Mouse (Mus musculus) hindbrain, embryonic 13.5 days (tissue): ENCODE data around the gene Tjp1. TPM values are rescaled to one million over a fixed set of nuclear protein-coding genes. Genes with fewer than 3 reads are reported as not detected.

Experiments
- ATAC-seq: fragments of 200-750 bp; cut with Nextera tagmentation; 2 replicates; pipeline ENCODE4 v1.8.0; 2017; ENCODE audit warnings: moderate TSS enrichment; ENCODE audit not compliant: low FRiP score
- H3K27ac ChIP-seq: fragments of 300-500 bp; sonication (generic); 2 replicates; pipeline ENCODE4 v1.5.1; 2015; ENCODE audit warnings: inconsistent platforms, mild to moderate bottlenecking, moderate library complexity
- H3K27me3 ChIP-seq: fragments of 300-500 bp; sonication (generic); 2 replicates; pipeline ENCODE4 v1.6.1; 2015; ENCODE audit warnings: mild to moderate bottlenecking, inconsistent platforms
- H3K36me3 ChIP-seq: fragments of 300-500 bp; sonication (generic); 2 replicates; pipeline ENCODE4 v1.6.1; 2015; ENCODE audit warnings: mild to moderate bottlenecking, inconsistent platforms
- H3K4me1 ChIP-seq: fragments of 300-500 bp; sonication (generic); replicated peaks from 2 replicates; pipeline ENCODE4 v1.6.1; 2015; ENCODE audit warnings: inconsistent platforms
- H3K4me2 ChIP-seq: fragments of 300-500 bp; sonication (generic); 2 replicates; pipeline ENCODE4 v1.6.1; 2015; ENCODE audit warnings: inconsistent platforms, mild to moderate bottlenecking, moderate library complexity
- H3K4me3 ChIP-seq: fragments of 300-500 bp; sonication (generic); 2 replicates; pipeline ENCODE4 v1.5.1; 2015; ENCODE audit warnings: mild to moderate bottlenecking, inconsistent platforms
- H3K9ac ChIP-seq: fragments of 300-500 bp; sonication (generic); 2 replicates; pipeline ENCODE4 v1.6.1; 2015; ENCODE audit warnings: mild to moderate bottlenecking, inconsistent platforms
- H3K9me3 ChIP-seq: fragments of 300-500 bp; sonication (generic); 2 replicates; pipeline ENCODE4 v1.6.1; 2016; ENCODE audit warnings: inconsistent platforms
- WGBS: fragments of 180-500 bp; shearing (Covaris S2); methylation state at CpG from one replicate; pipeline ENCODE4 v1.1.7; 2015; 5-methylcytosine and 5-hydroxymethylcytosine counted together
- polyA plus RNA-seq: library from polyadenylated mRNA; unstranded; fragments of >200 nt; fragmentation: Nextera tagmentation; extraction: Ambion mirVana; gene quantifications from 2 replicates; pipeline ENCODE4 v1.2.1, GENCODE M21; 2015

The Tjp1 gene
- polyA plus RNA-seq, 1 experiment from 2014 or later: 29.4 TPM

DNA sequence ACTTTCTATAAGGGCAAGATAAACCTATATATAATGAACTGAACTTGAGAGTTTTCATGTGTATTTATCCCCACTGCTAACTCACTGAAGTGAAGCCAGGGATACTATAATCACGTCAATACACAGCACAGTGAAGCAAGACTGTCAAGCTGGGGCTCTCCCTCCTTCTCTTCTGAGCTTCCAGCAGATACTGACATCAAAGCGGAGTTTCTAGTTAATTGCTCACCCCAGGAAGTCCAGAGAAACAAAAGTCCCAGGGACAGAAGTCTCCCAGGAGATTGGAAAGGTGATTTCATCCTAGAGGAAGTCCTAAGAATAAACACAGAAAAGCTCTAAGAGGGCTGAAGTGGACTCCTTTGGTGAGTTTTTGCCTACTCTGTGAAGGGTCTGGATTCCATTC lies 132.9 kb downstream of the Tjp1 start:
- no peaks in the 10 kb centered on the region for H3K9me3 ChIP-seq
- H3K27me3 ChIP-seq: no peaks in the 10 kb centered on the region
- ATAC-seq: no peak
- H3K27ac ChIP-seq: no peak overlapping the region
- H3K4me1 ChIP-seq: peaks cover 21% of the 10 kb centered on the region
- no peaks in the 10 kb centered on the region for H3K36me3 ChIP-seq
- no peak overlapping the region for H3K4me2 ChIP-seq
- H3K4me3 ChIP-seq: no peak overlapping the region
- H3K9ac ChIP-seq: no peak overlapping the region
- WGBS: 21% methylated on average over 2 of the region's 2 CpGs

DNA sequence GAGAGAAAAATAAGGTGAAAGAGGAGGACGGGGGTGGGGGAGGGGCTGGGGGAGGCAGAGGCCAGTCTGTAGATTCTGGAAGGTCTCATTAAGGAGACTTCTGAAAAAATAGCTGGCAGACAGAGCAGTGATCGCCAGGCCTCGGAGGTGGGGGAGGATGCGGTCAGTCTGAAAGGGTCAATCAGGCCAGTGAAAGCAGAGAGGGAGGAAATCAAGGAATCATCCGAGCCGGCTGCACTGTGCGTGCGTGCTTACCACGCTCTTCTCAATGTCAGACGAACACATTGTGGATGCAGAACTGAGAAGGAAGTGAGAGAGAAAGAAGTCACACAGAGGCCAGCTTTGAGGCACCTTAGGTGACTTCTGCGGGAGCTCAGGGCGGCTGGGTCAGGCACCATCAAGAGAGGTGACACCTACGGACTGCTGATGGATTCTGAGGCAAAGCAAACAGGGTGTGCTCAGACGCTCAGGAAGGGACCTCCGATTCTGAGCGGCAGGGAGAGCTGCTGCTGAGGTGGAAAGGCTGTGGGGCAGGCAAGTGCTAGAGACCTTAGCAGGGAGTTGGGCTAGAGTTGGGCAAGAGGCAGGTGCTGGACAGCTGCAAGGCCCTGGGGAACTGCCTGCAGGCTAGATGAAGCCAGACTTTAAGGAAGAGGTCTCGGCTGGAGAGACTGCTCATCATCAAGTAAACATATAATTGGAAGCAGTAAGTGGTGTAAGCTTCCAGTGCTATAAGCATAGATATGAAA lies 133.7 kb downstream of the Tjp1 start:
- no peak for ATAC-seq
- no peak overlapping the region for H3K27ac ChIP-seq
- 9% methylated on average over 17 of the region's 17 CpGs for WGBS
- H3K27me3 ChIP-seq: no peaks in the 10 kb centered on the region
- no peaks in the 10 kb centered on the region for H3K36me3 ChIP-seq
- 0 out of 2 replicates have a peak overlapping the region, but pooled peaks have one; percentile 0 for H3K4me3 ChIP-seq
- peak overlapping the region; percentile 43; the same call in 1 of the 2 replicates for H3K9ac ChIP-seq
- peaks cover 21% of the 10 kb centered on the region for H3K4me1 ChIP-seq
- H3K4me2 ChIP-seq: peak overlapping the region; percentile 36
- no peaks in the 10 kb centered on the region for H3K9me3 ChIP-seq

DNA sequence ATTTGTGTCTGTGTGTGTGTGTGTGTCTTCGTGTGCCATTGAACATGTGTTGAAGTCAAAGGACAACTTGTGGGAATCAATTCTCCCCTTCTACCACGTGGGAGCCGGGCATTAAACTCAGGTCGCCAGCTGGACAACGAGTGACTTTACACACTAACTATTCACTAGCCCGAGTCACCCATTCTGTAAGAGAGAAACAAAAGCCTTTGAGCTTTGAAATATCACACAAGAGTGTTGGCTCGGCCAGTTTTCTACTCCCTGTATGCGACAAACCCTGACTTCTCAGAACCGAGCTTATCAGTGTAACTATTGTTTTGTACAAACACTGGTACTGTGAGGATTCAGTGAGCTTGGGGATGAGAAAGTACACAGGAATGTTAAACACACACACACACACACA lies 134.6 kb downstream of the Tjp1 start:
- Histone ChIP-seq H3K4me2 (no peak overlapping the region), H3K27me3 (no peaks in the 10 kb centered on the region), H3K9ac (no peak overlapping the region), H3K4me1 (peaks cover 29% of the 10 kb centered on the region), H3K36me3 (no peaks in the 10 kb centered on the region), H3K4me3 (no peak overlapping the region), H3K9me3 (no peaks in the 10 kb centered on the region), H3K27ac (no peak overlapping the region)
- no peak for ATAC-seq
- WGBS: 52% methylated on average over 9 of the region's 9 CpGs

DNA sequence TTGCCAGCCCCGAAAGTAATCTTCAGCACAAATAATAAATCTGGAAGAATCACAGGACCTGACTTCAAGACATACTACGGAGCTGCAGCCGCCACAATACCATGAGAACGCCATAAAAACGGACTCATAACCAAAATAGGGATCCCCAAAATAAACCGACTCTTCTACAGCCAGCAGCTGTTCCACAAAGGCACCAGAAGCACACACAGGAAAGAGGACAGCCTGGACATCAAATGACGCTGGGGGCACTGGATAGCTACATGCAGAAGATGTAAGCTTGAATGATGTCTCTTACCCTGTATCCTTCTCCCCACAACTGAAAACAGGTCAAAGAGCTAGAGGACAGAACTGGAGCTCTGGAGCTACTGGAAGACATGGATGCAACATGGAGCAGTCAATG lies 138.0 kb downstream of the Tjp1 start:
- Histone ChIP-seq H3K36me3 (no peaks in the 10 kb centered on the region), H3K9me3 (no peaks in the 10 kb centered on the region), H3K4me2 (no peak overlapping the region), H3K4me1 (peaks cover 32% of the 10 kb centered on the region), H3K9ac (no peak overlapping the region), H3K4me3 (no peak overlapping the region), H3K27me3 (no peaks in the 10 kb centered on the region), H3K27ac (no peak overlapping the region)
- WGBS: 92% methylated on average over 7 of the region's 7 CpGs
- no peak for ATAC-seq

DNA sequence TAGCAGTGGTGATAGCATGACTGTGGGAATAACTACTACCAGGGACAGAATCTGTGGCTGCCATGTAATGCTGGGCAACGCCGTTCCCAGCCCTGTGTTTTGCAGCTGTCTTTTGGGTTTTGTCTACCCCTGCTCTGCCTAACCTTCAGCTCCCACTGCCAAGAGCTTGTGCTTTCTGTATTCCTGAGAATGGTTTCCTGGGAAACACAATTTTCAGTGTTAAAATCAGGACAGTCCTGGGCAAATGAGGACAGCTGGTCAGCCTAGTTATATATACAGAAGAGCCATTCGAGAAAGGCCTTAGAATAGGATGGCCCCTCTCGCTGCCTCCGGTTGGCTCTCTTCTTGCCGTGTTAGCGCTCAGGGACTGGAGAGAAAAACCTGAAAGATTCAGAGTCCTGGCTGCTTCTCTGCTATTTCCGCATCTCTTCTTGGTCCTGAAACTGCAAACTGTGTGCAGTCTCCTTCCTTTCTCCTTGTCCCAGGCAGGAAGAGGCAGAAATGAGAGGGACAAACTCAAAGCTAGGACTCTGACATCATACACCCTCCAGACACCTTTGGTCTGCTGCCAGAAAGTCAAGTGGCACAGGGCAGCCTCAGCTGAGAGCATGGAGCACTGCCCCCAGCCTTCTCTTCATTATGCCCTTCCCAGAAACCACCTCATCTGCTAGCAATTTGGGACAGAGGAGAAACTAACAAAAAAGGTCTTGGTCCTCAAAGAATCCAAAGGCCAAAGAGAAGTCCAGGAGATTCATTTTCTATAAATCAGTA lies 139.2 kb downstream of the Tjp1 start:
- Histone ChIP-seq H3K4me2 (no peak overlapping the region), H3K27me3 (no peaks in the 10 kb centered on the region), H3K4me3 (no peak overlapping the region), H3K9ac (no peak overlapping the region), H3K27ac (peak overlapping the region; percentile 55), H3K4me1 (peaks cover 22% of the 10 kb centered on the region), H3K9me3 (no peaks in the 10 kb centered on the region), H3K36me3 (no peaks in the 10 kb centered on the region)
- ATAC-seq: peak; percentile 63
- 67% methylated on average over 8 of the region's 8 CpGs for WGBS

DNA sequence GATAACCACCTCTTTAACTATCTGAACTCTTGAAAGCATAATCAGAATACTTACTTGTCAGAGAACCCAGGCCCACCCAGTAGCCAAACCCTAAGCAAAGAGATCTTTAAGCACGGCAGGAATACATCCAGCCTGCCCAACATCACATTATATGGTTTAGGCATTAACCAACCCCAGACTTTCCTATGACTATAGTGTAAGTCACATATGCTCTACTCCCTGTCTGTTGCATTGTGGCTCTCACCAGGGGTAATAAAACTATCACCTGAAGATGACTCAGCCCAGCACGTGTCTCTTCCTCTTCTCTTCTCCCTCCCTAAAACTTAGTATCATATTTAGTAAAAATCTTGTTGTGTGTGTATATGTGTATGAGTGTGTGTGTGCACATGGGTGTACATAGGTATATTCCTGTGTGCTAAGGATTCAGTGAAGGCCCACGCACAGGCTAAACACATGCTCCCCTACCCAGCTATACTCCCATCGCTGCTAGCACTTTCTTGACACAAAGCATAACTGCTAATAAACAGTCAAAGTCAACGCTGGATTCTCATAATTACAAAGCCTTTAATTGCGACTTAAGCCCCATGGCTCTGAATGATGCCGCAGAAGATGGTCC lies 139.9 kb downstream of the Tjp1 start:
- Histone ChIP-seq H3K9me3 (no peaks in the 10 kb centered on the region), H3K4me2 (no peak overlapping the region), H3K4me3 (no peak overlapping the region), H3K27ac (peak overlapping the region; percentile 55), H3K36me3 (no peaks in the 10 kb centered on the region), H3K4me1 (peaks cover 18% of the 10 kb centered on the region), H3K9ac (no peak overlapping the region), H3K27me3 (no peaks in the 10 kb centered on the region)
- ATAC-seq: peak; percentile 21; the same call in 1 of the 2 replicates
- 79% methylated on average over 7 of the region's 7 CpGs for WGBS

DNA sequence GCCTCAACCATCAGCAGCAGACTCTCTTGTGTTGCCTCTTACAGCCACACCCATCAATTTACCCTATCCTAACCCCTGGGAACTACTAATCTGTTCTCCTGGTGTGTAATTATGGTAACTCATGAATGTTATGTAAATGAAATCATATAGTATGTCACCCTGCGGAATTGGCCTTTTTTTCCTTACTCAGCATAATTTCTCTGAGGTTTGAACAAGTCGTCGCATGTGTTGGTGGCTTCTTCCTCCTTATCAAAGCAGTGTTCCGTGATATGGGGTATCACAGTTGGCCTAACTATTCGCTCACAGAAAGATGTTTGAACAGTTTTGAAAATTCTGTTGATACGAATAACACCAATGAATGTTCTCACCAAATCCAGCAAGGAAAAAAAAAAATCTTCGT lies 142.8 kb downstream of the Tjp1 start:
- no peak for ATAC-seq
- H3K27me3 ChIP-seq: no peaks in the 10 kb centered on the region
- H3K4me1 ChIP-seq: peaks cover 21% of the 10 kb centered on the region
- H3K9me3 ChIP-seq: no peaks in the 10 kb centered on the region
- no peak overlapping the region for H3K4me2 ChIP-seq
- H3K9ac ChIP-seq: no peak overlapping the region
- H3K27ac ChIP-seq: no peak overlapping the region
- no peaks in the 10 kb centered on the region for H3K36me3 ChIP-seq
- no peak overlapping the region for H3K4me3 ChIP-seq
- 92% methylated on average over 7 of the region's 7 CpGs for WGBS

DNA sequence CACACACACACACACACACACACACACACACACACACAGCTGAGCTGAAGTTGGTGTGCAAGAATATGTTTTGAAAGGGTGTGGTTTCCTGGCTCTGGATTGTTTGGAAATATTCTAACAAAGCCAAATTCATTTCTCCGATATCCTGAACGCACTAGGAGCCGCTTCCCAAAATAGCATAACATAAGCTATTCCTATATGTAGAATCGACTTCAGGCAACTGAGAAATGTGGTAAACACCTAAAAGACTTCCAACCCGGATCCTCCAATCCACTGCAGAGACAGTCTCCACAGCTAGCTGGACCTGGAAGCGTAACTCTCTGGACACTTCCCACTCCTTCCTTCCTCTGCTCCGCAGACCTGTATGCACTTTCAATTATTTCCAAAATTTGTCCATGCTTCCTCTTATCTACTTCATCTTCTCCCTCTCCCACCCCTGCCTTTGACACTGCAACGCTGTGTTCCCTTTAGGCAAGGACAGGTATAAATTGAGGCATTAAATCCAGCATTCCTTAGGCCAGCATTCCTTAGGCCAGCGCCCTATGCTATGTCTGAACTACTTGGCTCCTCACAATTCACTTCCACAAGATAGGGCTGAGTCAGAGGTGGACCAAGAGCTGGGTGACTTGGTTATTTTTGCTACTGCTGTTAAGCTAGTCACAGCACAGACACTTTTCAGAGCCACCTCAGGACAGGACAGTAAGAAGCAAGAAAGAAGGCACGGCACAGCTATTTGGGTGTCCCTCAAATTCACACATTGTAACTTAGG lies 144.9 kb downstream of the Tjp1 start:
- 85% methylated on average over 10 of the region's 10 CpGs for WGBS
- peaks cover 9% of the 10 kb centered on the region for H3K4me1 ChIP-seq
- no peak for ATAC-seq
- H3K27ac ChIP-seq: no peak overlapping the region
- H3K4me3 ChIP-seq: no peak overlapping the region
- no peak overlapping the region for H3K4me2 ChIP-seq
- H3K36me3 ChIP-seq: no peaks in the 10 kb centered on the region
- H3K27me3 ChIP-seq: 0 out of 2 replicates have a peak, but pooled peaks cover 4% of the 10 kb centered on the region
- no peak overlapping the region for H3K9ac ChIP-seq
- no peaks in the 10 kb centered on the region for H3K9me3 ChIP-seq

DNA sequence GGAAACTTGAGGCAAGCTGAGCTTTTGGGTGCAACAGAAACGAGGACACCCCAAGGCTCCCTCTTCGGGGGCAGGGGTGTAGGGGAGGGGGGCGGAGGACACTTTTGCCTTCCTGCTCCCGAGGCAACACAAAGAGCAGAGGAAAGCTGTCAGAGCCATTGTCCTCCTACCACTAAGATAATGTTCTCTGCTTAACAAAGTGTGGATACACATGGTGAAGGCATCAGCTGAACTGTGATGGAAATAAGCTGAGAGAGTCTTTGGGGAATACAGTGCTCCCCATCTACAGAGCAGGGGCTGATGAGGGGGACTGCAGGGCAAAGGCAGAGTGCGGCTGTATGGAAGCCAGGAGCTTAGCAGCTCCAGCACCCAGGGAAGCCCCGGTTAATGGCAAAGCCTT lies 145.7 kb downstream of the Tjp1 start:
- peaks cover 3% of the 10 kb centered on the region for H3K4me1 ChIP-seq
- WGBS: 29% methylated on average over 6 of the region's 6 CpGs
- no peak overlapping the region for H3K4me3 ChIP-seq
- no peak overlapping the region for H3K9ac ChIP-seq
- no peak overlapping the region for H3K27ac ChIP-seq
- no peaks in the 10 kb centered on the region for H3K36me3 ChIP-seq
- H3K27me3 ChIP-seq: 0 out of 2 replicates have a peak, but pooled peaks cover 4% of the 10 kb centered on the region
- H3K4me2 ChIP-seq: no peak overlapping the region
- no peaks in the 10 kb centered on the region for H3K9me3 ChIP-seq
- no peak for ATAC-seq

DNA sequence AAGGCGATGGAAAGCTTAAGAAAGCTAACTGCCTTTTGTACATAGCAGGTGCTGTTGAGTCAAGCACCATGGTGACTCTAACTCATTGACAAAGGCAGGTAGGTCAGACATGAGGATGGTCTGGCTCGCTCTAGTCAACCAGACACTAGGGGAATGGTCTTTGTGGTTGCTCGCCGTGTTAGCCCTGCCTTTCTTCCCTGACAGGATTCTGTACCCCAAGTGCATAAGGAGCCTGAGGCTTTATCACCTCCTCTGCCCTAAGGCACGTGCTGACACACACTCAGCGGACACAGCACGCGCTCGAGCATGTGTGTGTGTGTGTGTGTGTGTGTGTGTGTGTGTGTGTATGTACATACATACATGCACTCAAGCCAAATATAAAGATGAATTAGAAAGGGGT lies 146.9 kb downstream of the Tjp1 start:
- Histone ChIP-seq H3K4me1 (peaks cover 3% of the 10 kb centered on the region), H3K4me3 (no peak overlapping the region), H3K36me3 (no peaks in the 10 kb centered on the region), H3K9me3 (no peaks in the 10 kb centered on the region), H3K27ac (no peak overlapping the region), H3K9ac (no peak overlapping the region), H3K4me2 (no peak overlapping the region), H3K27me3 (0 out of 2 replicates have a peak, but pooled peaks cover 4% of the 10 kb centered on the region)
- ATAC-seq: no peak
- 86% methylated on average over 9 of the region's 9 CpGs for WGBS

DNA sequence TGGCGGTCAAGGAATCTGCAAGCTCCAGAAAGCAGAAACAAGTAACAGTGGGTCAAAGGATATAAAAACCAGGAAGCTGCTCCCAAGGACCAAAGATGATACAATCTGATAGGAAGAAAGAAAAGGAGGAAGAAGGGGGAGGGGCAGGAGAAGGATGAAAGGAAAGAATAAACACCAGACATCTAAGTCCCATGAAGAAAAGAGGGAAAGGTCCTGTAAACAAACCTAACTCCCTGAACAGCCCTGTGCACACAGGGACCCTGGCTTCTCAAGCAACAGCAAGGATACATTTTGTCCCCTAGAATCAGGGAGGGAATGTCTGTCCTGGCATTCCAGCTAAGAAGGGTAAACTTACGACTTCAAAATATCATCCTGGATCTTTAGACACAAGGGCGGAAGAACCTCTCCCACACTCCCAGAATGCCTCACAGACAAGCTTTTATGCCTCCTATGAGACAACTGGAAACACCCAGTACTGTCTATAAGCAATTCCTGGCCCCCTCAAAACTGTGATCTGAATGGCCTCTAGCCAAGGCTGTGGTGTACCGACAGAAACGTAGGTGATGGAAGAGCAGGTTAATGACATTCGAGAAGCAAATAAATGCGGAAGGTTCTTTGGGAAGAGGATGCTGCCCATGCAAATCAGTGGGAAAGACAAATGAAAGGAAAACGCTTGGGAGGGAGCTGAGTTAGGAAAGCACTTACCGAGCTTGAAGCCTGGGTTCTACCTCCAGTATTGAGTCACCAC lies 148.6 kb downstream of the Tjp1 start:
- peak overlapping the region; percentile 9; the same call in 1 of the 2 replicates for H3K27ac ChIP-seq

More for the DNA sequence above, 148.6 kb downstream of the Tjp1 start:
- H3K4me3 ChIP-seq: no peak overlapping the region
- 64% methylated on average over 9 of the region's 9 CpGs for WGBS
- no peaks in the 10 kb centered on the region for H3K36me3 ChIP-seq
- no peaks in the 10 kb centered on the region for H3K9me3 ChIP-seq
- no peak for ATAC-seq
- no peak overlapping the region for H3K9ac ChIP-seq
- 0 out of 2 replicates have a peak, but pooled peaks cover 4% of the 10 kb centered on the region for H3K27me3 ChIP-seq
- H3K4me1 ChIP-seq: peaks cover 3% of the 10 kb centered on the region
- no peak overlapping the region for H3K4me2 ChIP-seq
